Mouse (Mus musculus) left cerebral cortex, adult 11 months (tissue): ENCODE data around the gene Plce1.

Experiments used
- DNase-seq: peaks from one replicate; pipeline ENCODE4 v3.0.0; 2022; ENCODE audit warnings: low spot score

Plce1 gene

DNA sequence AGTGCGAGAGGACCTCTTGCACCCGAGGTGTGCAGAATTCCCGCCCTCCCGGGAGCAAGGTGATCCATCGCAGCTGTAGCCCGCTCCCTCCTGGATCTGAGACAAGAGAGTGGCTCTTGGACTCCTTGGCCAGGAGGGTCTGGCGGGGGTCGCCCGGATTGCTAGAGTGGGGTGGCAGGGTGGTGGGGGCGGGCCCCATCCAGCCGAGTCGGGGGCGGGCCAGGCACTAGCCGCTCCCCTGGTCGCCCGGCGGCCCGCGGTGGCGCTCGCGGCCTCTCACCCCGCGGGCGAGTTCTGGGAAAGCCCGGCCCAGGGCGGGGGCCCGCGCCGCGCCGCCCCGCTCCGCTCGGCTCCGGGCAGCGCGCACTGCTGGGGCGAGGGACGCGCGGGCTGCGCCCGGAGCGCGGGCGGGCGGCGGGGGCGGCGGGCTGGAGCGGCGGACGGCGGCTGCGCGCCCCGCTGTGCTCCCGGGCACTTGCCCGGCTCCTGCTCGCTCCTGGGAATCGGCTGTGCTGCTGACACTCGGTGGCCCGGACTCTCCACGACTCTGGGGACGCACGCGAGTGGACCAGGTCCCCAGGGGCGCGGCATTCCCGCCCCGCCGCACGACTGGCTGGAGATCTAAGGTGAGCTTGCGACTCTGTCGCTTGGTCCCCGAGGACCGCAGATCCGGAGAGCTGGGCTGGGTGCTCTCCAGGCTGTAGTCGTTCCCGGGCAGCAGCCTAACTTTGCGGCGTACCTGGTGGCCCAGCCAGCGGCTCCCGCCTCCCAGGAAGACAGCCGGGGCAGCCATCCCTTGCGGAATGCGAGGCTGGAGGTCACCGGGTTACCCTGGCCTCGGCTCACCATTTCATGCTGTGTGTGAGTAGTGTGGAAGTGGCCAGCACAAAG, at the start of gene Plce1:
Gene Plce1, plus strand, starts transcription at position 379 of the 891 bp plus-strand sequence.
- no peak for DNase-seq

DNA sequence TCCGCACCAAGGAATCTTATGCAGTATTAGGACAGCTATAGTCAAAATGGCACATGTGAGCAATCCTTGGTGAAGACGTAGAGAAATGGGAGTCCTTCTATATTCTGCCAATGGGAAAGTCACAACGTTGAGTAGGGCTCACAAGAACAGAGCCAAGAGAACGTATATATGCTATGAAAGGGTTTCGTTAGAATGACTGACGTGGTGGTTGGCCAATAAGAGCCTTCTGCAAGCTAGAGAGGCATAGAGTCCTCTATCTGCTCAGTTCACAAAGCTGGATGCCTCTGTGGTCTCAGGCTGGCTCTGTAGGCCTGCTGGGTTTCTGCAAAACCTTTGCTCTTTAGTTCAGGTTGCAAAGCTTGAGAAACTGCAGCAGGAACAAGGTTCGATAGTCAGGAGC, 49.6 kb upstream of the Plce1 start:
- no peak for DNase-seq

DNA sequence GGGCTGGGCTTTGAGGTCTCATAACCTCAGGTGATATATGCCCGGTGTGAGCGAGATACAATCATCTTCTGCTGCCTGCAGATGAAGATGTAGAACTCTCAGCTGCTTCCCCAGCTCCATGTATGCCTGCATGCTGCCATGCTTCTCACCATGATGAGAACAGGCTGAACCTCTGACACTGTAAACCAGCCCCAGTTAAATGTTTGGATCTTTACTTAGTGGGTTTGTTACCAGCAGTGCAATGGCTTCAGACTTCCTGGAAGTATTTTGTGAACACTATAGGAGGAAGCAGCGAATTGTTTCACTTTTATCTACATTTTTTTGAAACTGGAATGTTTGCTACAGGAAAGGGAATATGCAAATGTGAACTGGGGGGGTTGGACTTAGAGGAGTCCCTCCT, 48.9 kb upstream of the Plce1 start:
- DNase-seq = no peak

DNA sequence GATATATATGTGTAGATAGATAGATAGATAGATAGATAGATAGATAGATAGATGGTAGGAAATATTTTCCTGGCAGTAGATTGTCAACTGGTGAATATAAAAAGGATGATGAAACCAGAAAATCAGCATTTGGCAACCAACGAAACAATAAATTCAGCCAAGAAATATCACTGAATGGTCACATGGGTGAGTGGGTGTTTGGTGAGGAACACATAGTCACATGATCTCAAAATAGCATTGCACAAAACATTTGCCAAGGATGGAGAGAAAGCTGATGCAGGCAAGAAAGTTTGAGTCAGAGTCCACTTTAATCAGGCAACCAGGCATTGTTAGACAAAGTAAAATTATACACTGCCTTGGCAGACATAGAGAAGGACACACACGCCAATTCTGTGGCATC, 47.5 kb upstream of the Plce1 start:
- DNase-seq = no peak

DNA sequence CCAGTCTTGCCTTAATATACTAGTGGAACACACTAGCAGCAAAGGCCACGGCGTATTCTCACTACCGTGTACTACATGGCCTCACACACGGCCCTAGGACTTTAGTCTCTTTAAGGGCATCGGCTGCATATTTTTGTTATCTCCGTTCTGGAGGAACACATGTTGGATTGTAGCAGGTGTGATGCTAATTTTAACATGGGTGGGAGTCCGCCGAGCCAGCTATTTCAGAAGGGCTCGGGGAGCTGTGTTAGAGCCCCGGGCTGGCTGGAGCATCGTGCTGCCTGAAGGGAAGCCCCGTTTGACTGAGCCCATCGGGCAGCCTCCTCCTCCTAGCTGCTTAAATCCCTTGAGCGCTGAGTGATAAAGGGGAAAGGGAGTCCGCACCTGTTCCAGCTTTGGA, 45.7 kb upstream of the Plce1 start:
- DNase-seq = no peak

DNA sequence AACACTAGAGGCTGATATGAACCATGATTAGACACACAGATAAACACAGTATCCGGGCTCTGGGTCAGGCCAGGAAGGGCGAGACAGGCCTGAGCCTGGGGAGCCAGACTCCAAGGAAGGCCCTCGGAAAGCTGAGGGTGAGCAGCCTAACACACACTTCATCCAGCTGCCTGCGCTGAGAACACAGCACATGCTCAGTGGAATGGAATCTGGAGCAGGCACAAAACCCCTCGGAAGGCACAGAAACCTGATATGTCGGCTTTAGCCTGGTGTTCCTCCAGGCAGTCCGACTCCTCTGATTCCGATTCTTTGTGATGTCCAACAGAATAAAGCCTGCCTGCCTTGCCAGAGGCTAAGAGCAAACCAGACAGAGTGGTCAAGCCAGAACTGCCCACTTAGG, 39.0 kb upstream of the Plce1 start:
- no peak for DNase-seq

DNA sequence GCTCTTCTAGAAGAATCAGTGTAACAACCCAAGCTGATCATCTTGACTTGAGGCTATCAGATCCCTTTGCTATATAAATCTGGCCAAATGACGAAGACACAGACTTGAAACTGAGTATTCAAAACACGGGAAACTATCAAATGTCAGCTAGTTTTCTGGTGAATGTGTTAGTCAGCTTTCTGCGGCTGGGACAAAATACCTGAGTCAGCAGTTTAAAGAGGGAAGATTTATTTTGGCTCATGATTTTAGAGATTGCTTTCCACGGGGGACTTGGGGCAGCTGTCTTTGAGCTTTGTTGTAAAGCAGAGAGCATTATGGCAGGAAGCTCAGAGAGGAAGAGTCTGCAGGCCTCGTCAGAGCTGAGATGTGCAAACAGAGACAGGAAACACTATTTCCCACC, 35.2 kb upstream of the Plce1 start:
- no peak for DNase-seq

DNA sequence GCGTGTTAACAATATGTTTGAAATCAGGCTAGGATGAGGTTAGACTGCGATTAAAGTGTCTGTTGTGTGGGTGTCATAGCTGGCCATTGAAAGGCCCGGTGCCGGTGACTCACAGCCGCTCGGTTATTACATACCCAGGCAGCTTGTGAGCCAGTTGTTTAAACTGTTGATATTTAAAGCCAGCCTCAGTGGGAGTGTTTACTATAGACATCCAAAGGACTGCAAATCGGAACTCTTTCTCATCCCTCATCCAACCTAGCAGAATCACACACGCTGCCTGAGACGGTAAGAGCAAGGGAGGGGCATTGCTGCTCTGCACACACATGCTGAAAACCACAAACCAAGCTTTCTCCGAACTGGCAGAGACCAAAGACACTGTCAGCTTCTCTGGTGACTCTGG, 25.7 kb upstream of the Plce1 start:
- DNase-seq = no peak

DNA sequence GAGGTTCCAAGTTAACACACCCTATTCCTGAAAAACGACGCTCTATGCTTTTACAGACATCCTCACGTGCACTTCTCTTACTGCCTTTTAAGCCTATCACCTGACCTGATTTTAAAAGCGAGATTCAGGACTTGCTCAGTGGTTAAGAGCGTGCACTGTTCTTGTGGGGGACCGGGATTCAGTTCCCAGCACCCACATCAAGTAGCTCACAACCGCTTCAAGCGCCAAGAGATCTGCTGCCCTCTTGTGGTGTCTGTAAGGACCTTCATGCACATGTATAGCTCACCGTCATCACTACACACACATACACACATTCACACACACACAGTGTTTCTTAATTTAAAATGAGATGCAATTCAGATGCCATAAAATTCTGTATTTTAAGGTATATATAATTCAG, 21.9 kb upstream of the Plce1 start:
- no peak for DNase-seq

DNA sequence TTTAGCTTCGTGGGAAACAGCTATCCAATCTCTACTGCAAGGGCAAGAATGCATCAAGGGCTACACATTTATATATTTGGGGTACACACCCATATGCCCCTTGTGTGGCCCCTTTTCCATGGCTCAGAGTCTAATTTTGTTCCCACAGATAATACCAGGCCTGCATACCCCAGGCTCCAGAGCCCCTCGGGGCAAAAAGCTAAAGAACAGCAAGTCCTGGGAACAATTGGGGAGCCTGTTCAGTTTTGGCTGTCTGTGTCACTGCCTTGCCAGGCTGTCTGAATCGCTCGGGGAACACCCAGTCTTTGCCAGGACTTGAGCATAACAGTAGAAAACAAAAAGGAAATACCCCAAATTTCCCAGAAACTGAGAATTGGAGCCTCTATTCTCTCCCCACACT, 20.2 kb upstream of the Plce1 start:
- no peak for DNase-seq

DNA sequence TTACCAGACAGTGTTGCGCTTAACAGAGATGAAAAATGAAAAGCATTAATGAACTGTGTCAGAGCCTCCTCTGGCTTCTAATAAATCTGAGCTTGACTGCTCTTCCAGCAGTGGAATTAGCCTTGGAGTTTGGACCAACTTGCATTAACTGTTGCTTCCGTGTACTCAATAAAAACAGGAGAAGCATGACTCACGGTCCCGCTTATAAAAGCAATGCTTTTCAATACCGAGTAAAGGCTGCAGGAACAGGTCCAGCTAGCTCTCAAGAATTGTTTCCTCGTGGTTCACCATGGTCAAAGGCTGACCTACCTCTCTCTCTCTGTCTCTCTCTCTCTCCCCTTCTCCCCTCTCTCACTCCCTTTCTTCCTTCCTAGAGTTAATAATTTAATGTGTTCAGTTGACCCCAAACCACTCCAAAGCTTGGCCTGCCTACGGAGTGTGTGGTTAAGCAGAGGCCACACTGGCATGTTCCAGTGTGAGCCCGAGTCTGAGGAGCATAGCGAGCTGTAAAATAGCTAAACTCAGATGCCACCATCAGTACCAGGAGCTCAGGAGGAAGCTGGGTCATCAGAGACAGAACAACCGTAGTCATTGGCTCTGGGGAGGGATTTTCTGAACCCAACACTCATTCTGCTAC, 10.5 kb upstream of the Plce1 start:
- DNase-seq = no peak

DNA sequence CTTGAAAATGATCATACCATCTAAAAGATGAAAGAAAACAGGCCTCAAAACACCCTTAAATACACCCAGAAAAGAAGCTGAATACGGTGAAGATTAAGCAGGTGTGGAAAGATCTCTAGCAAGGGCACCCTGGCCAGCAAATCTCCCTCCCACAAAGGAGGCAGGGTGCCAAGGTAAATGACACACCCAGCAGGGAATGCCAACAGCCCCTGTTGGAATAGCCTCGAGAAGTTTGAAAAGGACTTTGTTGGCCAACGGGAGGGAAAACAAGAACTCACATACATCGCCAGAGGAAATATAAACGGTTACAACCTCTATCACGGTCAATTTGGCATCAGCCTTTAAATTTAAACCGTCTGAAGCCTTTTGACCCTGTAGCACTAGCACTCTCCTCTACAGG, 5.5 kb upstream of the Plce1 start:
- DNase-seq = no peak

DNA sequence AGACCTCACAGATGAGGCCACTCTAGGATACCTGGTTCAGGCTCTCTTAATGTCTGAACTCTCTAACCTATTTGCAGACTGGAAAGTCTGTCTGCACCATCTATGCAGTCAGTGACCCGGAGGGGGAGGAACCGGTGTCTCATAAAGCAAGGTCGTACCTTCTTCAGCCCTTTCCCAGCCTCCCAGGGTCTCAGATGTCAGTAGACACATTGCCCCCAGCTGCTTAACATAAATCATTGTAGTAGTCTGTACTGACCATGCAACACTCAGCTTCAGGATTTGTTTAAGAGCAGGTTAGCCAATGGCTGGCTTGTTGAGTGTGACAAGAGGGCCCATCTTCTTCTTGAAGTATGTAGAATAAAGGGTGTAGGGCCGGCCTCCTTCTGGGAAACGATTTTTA, 2.6 kb upstream of the Plce1 start:
- no peak for DNase-seq

DNA sequence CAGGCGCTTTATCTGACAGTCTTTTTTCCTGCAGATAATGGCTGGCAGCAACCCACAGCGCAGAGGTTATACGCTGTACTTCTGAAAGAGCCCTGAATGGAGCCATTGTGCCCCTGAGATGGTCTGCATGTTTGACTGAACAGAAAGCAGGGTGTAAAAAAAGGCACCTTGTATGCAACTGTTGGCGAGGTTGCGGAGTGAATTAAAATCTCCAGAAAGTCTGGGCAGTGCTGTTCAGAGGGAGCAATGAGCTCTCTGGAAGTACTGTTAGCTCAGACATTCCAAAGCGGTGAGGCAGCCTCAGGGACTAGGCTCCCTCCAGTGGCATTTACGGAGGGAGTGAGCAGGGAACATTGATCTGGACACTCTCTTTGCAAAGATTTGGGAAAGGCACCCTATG, 2.0 kb upstream of the Plce1 start:
- no peak for DNase-seq

DNA sequence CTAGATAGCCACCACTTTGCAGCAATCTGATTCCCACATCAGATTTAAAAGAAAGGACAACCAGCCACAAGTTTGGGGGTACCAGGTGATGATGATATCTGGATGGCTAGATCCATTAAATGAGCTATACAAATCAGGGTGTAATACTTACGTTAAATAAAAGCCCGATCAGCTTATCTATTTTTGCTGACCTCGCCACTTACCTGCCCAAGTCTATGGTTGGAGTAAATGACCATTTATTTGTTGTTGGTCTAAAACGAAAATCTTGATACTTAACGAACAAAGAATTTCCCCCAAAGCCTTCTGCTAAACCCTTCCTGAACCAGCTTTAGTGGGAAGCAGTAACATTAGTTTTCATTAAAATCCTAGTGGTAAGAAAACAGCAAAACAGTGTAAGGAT, 1.4 kb upstream of the Plce1 start:
- DNase-seq = no peak

DNA sequence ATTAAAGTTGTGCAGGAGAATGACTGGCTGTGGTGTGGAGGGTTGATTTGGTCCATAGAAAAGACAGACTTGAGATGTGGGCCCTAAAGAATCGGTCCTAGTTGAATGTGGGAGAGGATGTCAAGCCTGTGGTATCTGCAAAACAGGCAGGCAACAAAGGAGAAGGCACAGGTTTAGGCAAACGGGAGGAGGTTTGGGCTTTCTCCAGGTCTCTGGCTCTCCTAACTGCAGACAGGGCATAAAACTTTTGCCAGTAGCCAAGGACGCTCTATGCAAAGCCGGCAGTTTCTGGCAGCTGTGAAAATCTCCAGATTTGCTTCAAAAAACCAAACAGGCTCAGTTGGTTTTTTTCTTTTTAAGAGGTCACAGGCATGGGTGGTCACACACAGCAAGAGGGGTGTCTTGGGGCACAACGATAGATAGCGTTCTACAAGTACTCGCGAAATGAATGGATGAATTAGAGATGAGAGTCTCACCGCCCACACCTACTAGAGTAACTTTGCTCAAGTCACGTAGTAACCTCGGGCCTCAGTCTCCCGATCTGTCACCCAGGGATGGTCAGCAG, 671 bp upstream of the Plce1 start:
- no peak for DNase-seq

DNA sequence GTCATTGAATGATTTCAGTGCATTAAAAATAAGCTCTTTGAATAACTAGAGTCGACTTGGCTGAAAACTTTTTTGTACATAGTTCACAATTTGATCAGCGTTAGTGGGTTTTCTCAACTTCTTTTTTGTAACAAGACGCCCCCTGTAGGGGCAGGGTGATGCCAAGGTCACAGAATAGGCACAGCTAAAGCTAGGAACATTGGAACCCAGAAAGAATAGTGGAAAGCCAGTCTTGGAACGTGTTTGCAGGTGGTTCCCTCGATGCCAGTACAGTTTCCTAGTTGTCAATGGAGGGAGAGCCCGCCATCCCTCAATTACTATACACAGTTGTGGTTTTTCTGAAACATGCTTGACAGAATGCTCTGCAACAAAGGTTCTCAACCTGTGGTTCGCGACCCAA, 997 bp downstream of the Plce1 start:
- DNase-seq = no peak

DNA sequence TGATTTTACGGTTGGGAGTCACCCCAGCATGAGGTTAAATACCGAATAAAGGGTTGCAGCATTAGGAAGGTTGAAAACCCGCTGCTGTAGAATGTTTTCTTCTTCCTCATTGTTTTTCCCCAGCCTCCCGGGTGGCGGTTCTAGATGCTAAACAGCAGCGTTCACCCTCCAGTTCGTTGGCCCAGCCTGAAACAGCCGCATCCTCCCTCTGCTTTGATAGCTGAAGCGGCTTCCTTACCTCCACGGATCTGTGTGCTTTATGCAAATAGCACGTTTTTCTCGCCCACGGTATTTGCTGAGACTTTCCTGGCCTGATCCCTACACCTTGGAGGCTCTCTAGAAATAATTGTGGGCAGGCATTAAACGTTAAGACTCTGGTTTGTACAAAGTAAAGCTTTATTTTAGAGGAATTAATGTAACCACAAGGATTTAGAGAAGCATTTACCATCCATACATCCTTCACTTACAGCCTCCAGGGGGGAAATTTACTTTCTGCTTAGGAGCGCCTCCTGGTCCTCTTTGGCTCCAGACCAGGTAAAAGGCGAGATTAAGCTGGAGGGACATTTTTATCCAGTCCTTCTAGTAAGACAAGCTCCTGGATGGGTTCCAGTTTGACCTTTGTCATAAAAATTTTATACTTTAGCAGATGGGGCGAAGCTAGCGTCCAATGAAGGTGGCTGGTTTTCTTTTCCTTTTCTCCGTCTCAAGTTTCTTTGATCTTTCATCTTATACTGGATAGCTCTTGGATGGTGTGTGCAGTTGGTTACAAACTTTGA, 1.7 kb downstream of the Plce1 start:
- DNase-seq = no peak

DNA sequence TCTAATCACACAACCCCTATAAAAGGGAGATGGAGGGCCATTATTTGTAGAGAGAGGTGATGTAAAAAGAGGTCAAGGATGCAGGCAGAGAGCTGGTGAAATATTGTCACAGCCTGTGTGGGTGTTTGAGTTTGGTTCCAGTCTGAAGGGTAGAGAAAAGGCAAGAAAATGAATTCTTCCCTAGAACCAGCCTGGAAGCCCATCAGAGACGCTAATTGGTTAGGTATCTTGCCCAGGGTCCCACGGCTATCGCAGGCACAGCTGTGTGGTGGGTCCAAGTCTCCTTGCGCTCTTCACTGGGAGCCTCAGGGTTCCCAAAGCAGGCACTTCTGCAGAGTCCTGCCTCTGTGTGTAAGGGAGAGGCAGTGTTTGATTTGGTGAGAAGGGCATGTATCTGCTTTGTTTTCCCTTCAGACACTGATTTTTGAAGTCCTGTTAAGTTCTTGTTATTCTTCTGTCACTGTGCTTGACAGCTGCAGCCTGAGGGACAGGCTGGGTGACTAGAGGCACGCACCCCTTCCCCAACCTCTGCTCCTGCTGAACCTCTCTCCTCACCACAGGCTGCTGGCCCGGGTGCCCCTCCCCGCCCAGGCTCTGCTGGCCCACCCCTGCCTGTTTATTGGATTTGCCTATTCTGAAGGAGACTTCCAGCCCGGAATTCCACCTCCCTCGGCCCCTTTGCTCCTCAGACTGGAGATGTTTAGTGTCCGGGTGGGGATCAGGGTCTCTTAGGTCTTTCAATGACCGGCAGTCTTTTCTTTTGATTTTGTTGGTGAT, 5.1 kb downstream of the Plce1 start:
- DNase-seq = no peak

DNA sequence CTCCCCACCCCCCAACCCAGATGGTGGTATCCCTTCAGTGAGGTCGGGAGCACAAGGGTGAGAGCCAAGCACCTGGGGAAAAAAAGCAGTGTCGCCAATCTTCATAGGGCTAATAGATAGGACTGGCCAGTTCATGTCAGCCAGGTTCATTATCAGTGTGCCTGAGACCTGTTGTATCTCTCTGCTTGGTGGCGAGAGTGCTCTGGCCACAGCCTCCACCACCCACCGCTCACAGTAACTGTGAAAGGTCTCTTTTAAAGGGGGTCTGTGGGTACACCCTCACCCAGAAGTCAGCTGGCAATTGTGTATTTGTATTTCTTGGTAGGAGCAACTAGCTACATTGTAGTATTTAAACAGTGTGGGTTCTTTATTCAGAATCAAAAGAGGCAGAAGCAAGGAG, 6.6 kb downstream of the Plce1 start:
- DNase-seq = no peak

DNA sequence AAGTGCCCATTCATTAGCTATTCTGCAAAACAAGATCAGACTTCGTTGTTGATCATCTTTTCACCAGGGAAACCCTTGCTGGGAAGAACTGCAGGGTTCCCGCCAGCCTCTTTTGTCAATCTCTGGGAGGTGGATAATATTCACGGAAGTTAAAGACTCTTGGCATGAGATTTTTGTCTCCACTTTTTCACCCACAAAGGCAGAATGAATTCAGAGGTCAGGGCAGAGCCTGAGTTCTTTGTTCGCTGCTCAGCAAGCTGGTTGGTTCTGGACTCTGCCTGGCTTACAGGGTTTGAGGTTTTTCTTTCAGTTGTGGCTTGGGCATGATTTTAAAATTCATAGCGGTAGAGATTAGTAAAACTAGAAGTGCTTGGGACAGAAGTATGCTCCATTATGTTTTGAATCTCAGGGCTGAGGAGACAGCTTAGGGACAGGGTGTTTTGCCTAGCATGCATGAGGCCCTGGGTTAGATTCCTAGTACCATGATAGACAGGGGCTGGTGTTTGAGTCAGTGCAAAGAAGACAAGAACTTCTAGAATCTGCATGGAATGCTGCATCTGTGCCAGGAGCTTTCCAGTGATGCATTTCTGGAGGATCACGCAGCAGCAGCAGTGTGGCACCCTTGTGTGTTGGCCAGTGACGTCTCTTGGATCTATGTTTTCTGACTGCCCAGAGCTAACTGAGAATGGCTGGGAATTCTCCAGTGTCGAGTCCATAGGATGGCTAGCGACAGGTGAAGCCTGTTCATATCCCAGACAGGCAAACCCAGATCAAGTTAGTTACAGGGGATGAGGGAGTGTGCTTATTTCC, 7.4 kb downstream of the Plce1 start:
- DNase-seq = no peak
